Mouse (Mus musculus) stomach, embryonic 15.5 days (tissue): ENCODE measurements around the gene Lmtk2. TPM values are rescaled to one million over a fixed set of nuclear protein-coding genes. Genes with fewer than 3 reads are reported as not detected.

Source experiments
- ATAC-seq: fragments of 200-750 bp; cut with Nextera tagmentation; 2 replicates; pipeline ENCODE4 v1.8.0; 2017; ENCODE audit warnings: low read depth, moderate number of reproducible peaks, moderate TSS enrichment; ENCODE audit not compliant: insufficient read depth, low FRiP score
- H3K27ac ChIP-seq: fragments of 300-500 bp; sonication (generic); 2 replicates; pipeline ENCODE4 v1.5.1; 2015; ENCODE audit warnings: mild to moderate bottlenecking, inconsistent platforms
- H3K27me3 ChIP-seq: fragments of 300-500 bp; sonication (generic); replicated peaks from 2 replicates; pipeline ENCODE4 v1.6.1; 2015; ENCODE audit warnings: inconsistent platforms
- H3K36me3 ChIP-seq: fragments of 300-500 bp; sonication (generic); 2 replicates; pipeline ENCODE4 v1.6.1; 2015; ENCODE audit warnings: inconsistent platforms
- H3K4me1 ChIP-seq: fragments of 300-500 bp; sonication (generic); 2 replicates; pipeline ENCODE4 v1.6.1; 2015; ENCODE audit warnings: inconsistent platforms
- H3K4me2 ChIP-seq: fragments of 300-500 bp; sonication (generic); 2 replicates; pipeline ENCODE4 v1.6.1; 2015; ENCODE audit warnings: mild to moderate bottlenecking, inconsistent platforms
- H3K4me3 ChIP-seq: fragments of 300-500 bp; sonication (generic); replicated peaks from 2 replicates; pipeline ENCODE4 v1.5.1; 2015; ENCODE audit warnings: inconsistent platforms
- H3K9ac ChIP-seq: fragments of 300-500 bp; sonication (generic); 2 replicates; pipeline ENCODE4 v1.6.1; 2015; ENCODE audit warnings: inconsistent platforms
- H3K9me3 ChIP-seq: fragments of 300-500 bp; sonication (generic); 2 replicates; pipeline ENCODE4 v1.6.1; 2016; ENCODE audit warnings: inconsistent platforms
- WGBS: fragments of 180-500 bp; shearing (Covaris S2); methylation state at CpG from one replicate; pipeline ENCODE4 v1.1.7; 2015; 5-methylcytosine and 5-hydroxymethylcytosine counted together
- polyA plus RNA-seq: library from polyadenylated mRNA; unstranded; fragments of >200 nt; fragmentation: Nextera tagmentation; extraction: Ambion mirVana; gene quantifications from 2 replicates; pipeline ENCODE4 v1.2.1, GENCODE M21; 2015

The Lmtk2 gene
- polyA plus RNA-seq = 6.3 and 7.9 TPM in 2 replicates

DNA sequence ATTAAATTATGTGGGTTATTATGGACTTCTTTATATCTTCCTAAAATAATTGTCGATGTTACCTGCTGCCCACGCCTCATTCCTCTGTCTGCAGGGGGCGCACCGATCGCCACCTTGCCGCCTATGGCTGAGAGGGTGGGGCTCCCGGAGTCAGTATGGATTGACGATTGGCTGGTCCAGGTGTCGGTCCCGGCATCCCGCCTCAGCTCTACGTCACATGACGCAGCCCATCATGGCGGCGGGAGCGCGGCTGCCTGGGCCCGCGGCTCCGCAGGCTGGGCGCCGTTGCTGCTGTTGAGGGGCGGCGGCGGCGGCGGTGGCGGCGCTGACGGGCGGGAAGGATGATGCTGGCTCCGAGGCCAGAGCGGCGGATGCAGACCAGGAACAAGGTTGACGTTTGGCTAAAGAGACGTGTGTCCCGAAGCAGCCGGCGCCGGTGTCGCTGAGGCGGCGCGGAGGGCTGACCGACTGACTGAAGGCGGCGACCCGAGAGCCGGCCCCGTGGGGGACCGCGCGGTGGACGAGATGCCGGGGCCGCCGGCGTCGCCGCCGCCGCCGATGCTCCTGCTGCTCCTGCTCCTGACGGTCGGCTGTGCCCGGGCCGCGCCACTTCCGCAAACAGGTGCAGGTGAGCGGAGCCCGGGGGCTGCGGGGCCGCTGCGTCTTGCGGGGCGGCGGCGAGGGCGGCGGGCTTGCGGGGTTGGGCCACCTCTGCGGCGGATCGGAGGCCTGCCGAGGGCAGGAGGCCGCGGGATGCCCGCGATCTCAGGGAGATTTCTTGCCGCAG lies at the start of gene Lmtk2:
Gene Lmtk2 (plus strand): TSS at position 288 of the 787 bp plus-strand sequence.
- H3K4me1 ChIP-seq = no peaks in the 10 kb centered on the region; the same call in 1 of the 2 replicates
- peak; percentile 100 for ATAC-seq
- H3K36me3 ChIP-seq = no peaks in the 10 kb centered on the region
- no peaks in the 10 kb centered on the region for H3K27me3 ChIP-seq
- H3K27ac ChIP-seq = peak within 1 kb of the TSS; percentile 76
- H3K9me3 ChIP-seq = no peaks in the 10 kb centered on the region
- WGBS = under 1% methylated on average over 85 of the region's 90 CpGs
- peak within 1 kb of the TSS; percentile 65 for H3K9ac ChIP-seq
- H3K4me2 ChIP-seq = peak within 1 kb of the TSS; percentile 83
- H3K4me3 ChIP-seq = peak within 1 kb of the TSS; percentile 96

- H3K27me3 ChIP-seq = no peaks in the 10 kb centered on the region
- no peak for ATAC-seq
- H3K9ac ChIP-seq = no peak overlapping the region
Observed at GRCm38 (mm10) chr5:144051268-144051667, 49.0 kb upstream of the Lmtk2 start.

GRCm38 (mm10) chr5:144053450-144053849 lies 46.8 kb upstream of the Lmtk2 start:
- Histone ChIP-seq H3K36me3 (no peaks in the 10 kb centered on the region), H3K4me2 (no peak overlapping the region), H3K9ac (no peak overlapping the region), H3K27me3 (no peaks in the 10 kb centered on the region), H3K4me3 (no peak overlapping the region), H3K4me1 (no peaks in the 10 kb centered on the region), H3K27ac (no peak overlapping the region), H3K9me3 (no peaks in the 10 kb centered on the region)
- 37% methylated on average over 3 of the region's 3 CpGs for WGBS
- ATAC-seq = no peak

More at GRCm38 (mm10) chr5:144051268-144051667, 49.0 kb upstream of the Lmtk2 start:
- Histone ChIP-seq H3K27ac (no peak overlapping the region), H3K9me3 (no peaks in the 10 kb centered on the region), H3K4me2 (no peak overlapping the region), H3K36me3 (no peaks in the 10 kb centered on the region), H3K4me1 (no peaks in the 10 kb centered on the region), H3K4me3 (no peak overlapping the region)

GRCm38 (mm10) chr5:144054340-144054739 lies 45.9 kb upstream of the Lmtk2 start:
- no peaks in the 10 kb centered on the region for H3K36me3 ChIP-seq
- no peak overlapping the region for H3K27ac ChIP-seq
- no peaks in the 10 kb centered on the region for H3K27me3 ChIP-seq
- no peak overlapping the region for H3K4me3 ChIP-seq
- ATAC-seq = no peak
- WGBS = 85% methylated on average over 6 of the region's 6 CpGs
- no peaks in the 10 kb centered on the region for H3K9me3 ChIP-seq
- H3K9ac ChIP-seq = no peak overlapping the region
- no peaks in the 10 kb centered on the region for H3K4me1 ChIP-seq
- no peak overlapping the region for H3K4me2 ChIP-seq

GRCm38 (mm10) chr5:144064093-144064492 lies 36.1 kb upstream of the Lmtk2 start:
- Histone ChIP-seq H3K27ac (no peak overlapping the region), H3K4me2 (no peak overlapping the region), H3K9me3 (no peaks in the 10 kb centered on the region), H3K27me3 (no peaks in the 10 kb centered on the region), H3K9ac (no peak overlapping the region), H3K4me3 (no peak overlapping the region), H3K36me3 (no peaks in the 10 kb centered on the region), H3K4me1 (no peaks in the 10 kb centered on the region)
- ATAC-seq = no peak
- 69% methylated on average over 5 of the region's 5 CpGs for WGBS

- 79% methylated on average over 2 of the region's 2 CpGs for WGBS
- Histone ChIP-seq H3K36me3 (no peaks in the 10 kb centered on the region), H3K27me3 (no peaks in the 10 kb centered on the region), H3K9me3 (no peaks in the 10 kb centered on the region), H3K4me3 (no peak overlapping the region), H3K4me2 (no peak overlapping the region), H3K27ac (no peak overlapping the region), H3K9ac (no peak overlapping the region), H3K4me1 (no peaks in the 10 kb centered on the region)
- ATAC-seq = no peak
Observed at GRCm38 (mm10) chr5:144066036-144066435, 34.2 kb upstream of the Lmtk2 start.

- no peak overlapping the region for H3K27ac ChIP-seq
- no peaks in the 10 kb centered on the region for H3K36me3 ChIP-seq
- no peaks in the 10 kb centered on the region for H3K9me3 ChIP-seq
- WGBS = 80% methylated on average over 1 of the region's 1 CpGs
- no peak for ATAC-seq
- H3K27me3 ChIP-seq = no peaks in the 10 kb centered on the region
- no peaks in the 10 kb centered on the region for H3K4me1 ChIP-seq
- H3K4me3 ChIP-seq = no peak overlapping the region
- no peak overlapping the region for H3K9ac ChIP-seq
- no peak overlapping the region for H3K4me2 ChIP-seq
Observed at GRCm38 (mm10) chr5:144070064-144070463, 30.2 kb upstream of the Lmtk2 start.

DNA sequence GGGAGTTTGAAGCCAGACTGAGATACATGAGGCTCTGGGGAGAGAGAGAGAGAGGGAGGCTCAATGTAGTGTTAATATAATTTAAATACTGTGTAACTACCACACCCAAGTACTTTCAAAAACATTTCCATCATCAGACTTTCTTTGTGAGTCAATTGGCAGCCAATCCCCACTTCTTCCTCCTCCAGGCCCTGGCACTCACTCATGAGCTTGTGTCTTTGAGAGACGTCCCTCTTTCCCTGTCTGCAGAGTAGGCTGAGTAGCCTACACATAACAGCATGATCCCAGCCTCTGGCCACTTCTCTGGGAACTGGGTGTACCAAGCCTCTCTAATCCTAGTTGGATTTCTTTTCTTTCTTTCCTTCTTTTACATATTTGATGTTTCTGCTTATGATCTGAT lies 29.0 kb upstream of the Lmtk2 start:
- Histone ChIP-seq H3K27me3 (no peaks in the 10 kb centered on the region), H3K27ac (no peak overlapping the region), H3K36me3 (no peaks in the 10 kb centered on the region), H3K9ac (no peak overlapping the region), H3K4me1 (no peaks in the 10 kb centered on the region), H3K4me3 (no peak overlapping the region), H3K9me3 (no peaks in the 10 kb centered on the region), H3K4me2 (no peak overlapping the region)
- 24% methylated on average over 1 of the region's 1 CpGs for WGBS
- ATAC-seq = no peak

- Histone ChIP-seq H3K4me1 (no peaks in the 10 kb centered on the region), H3K9me3 (no peaks in the 10 kb centered on the region), H3K27me3 (no peaks in the 10 kb centered on the region), H3K4me3 (no peak overlapping the region), H3K4me2 (no peak overlapping the region), H3K36me3 (no peaks in the 10 kb centered on the region), H3K9ac (no peak overlapping the region), H3K27ac (no peak overlapping the region)
- no peak for ATAC-seq
- WGBS = 68% methylated on average over 1 of the region's 1 CpGs
Observed at GRCm38 (mm10) chr5:144077541-144077940, 22.7 kb upstream of the Lmtk2 start.

GRCm38 (mm10) chr5:144080886-144081285 lies 19.4 kb upstream of the Lmtk2 start:
- Histone ChIP-seq H3K4me1 (no peaks in the 10 kb centered on the region), H3K9ac (no peak overlapping the region), H3K36me3 (no peaks in the 10 kb centered on the region), H3K27ac (no peak overlapping the region), H3K4me3 (no peak overlapping the region), H3K4me2 (no peak overlapping the region), H3K27me3 (no peaks in the 10 kb centered on the region), H3K9me3 (no peaks in the 10 kb centered on the region)
- ATAC-seq = no peak
- 48% methylated on average over 2 of the region's 2 CpGs for WGBS

- no peak overlapping the region for H3K4me2 ChIP-seq
- no peak for ATAC-seq
- no peak overlapping the region for H3K9ac ChIP-seq
- H3K9me3 ChIP-seq = no peaks in the 10 kb centered on the region
- no peak overlapping the region for H3K4me3 ChIP-seq
- WGBS = 86% methylated on average over 5 of the region's 5 CpGs
- no peaks in the 10 kb centered on the region for H3K4me1 ChIP-seq
- H3K27me3 ChIP-seq = no peaks in the 10 kb centered on the region
- H3K36me3 ChIP-seq = no peaks in the 10 kb centered on the region
- H3K27ac ChIP-seq = no peak overlapping the region
Observed at GRCm38 (mm10) chr5:144082006-144082405, 18.2 kb upstream of the Lmtk2 start.

DNA sequence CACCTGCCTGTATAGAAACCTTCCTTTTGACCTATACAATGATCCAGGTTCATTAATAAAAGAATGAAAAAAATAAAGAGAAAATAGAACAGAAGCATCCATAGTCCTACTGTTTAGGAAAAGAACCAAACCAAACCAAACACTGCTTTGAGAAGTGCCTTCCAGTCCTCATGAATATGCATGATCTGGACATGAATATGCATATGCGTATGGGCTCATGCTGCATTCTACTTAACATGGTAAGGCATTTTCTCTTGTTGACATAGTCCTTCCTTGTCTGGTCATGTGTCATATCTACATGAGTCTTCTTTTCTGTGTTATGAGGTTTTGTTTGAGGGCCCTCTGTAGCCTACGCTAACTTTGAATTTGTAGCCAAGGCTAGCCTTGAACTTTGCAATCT lies 16.7 kb upstream of the Lmtk2 start:
- WGBS = 98% methylated on average over 2 of the region's 2 CpGs
- no peak overlapping the region for H3K4me3 ChIP-seq

More for the DNA sequence above, 16.7 kb upstream of the Lmtk2 start:
- Histone ChIP-seq H3K27ac (no peak overlapping the region), H3K4me2 (no peak overlapping the region), H3K36me3 (no peaks in the 10 kb centered on the region), H3K4me1 (no peaks in the 10 kb centered on the region), H3K27me3 (no peaks in the 10 kb centered on the region), H3K9ac (no peak overlapping the region), H3K9me3 (no peaks in the 10 kb centered on the region)
- ATAC-seq = no peak
